Mouse (Mus musculus) lung, postnatal 10 days (tissue): Measurements from ENCODE around the gene Gm11985.
"Not testable (repeated sequence)": the region's sequence is repeated elsewhere in the genome, so short reads cannot be mapped to it uniquely, and the experiment has no call there.

Source experiments
- DNase-seq: peaks from one replicate; pipeline ENCODE4 v3.0.0; 2021

The Gm11985 gene

GRCm38 (mm10) chr11:7188469-7188868, at the start of gene Gm11985:
Gene Gm11985, minus strand, starts transcription at chr11:7188569.
- no peak for DNase-seq

DNA sequence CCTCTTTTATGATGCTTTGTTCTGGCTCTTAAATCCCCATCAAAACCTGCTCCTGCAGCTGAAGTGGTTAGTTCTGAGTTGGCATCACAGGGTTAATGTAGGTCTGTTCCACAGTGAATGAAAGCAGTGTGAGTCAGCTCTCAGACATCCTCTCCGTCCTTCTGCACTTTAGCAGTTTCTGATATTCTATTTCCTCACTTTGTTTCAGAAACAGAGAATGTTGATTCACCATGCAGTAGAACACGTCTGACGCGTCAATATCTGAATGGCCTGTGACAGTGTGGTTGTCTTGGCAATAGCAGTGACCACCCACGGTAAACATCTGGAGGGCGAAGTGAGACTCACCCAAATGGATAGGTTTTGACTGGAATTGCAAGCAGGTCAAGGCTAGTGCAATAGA, 49.3 kb upstream of the Gm11985 start:
- no peak for DNase-seq

DNA sequence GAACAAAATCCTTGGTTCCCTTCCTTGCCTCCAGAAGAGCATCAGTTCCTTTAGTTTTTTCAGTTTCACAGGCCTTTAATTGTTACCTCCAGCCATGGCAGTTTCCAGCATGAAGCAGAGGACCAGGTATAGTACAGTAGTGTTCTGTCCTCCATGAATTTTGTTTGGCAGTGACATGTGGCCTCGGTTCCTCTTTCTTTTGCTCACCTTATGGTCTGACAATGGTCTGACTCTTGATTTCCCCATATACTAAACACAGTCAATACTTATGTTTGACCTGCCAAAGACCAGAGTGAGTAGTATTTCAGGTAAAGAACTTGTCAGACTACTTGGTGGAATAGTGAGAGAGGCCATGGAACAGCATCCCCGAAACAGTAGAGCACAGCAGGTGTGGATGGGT, 48.4 kb upstream of the Gm11985 start:
- no peak for DNase-seq

GRCm38 (mm10) chr11:7234981-7235609, 46.7 kb upstream of the Gm11985 start:
- DNase-seq: no peak

- no peak for DNase-seq
These were observed 46.1 kb upstream of the Gm11985 start for GRCm38 (mm10) chr11:7234436-7234835.

GRCm38 (mm10) chr11:7233333-7233732, 45.0 kb upstream of the Gm11985 start:
- no peak for DNase-seq

DNA sequence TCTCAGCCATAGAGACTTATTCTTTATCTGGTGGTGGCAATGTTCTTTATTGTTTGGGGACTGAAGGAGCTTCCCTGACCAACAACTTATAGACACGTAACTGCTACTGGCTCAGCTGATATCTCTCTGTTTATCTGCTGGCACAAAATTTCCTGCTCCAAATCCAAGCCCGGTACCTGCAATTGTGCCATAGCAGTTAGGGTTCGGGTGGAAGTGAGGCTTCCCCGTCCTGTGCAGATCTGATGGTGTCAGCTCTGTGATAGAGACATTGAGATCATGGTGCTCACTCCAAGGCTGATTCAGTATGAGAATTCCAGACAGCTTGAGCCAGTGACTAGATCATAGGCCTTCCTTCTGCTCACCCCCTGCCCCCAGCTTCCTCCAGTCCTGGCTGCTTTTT, 43.6 kb upstream of the Gm11985 start:
- no peak for DNase-seq

DNA sequence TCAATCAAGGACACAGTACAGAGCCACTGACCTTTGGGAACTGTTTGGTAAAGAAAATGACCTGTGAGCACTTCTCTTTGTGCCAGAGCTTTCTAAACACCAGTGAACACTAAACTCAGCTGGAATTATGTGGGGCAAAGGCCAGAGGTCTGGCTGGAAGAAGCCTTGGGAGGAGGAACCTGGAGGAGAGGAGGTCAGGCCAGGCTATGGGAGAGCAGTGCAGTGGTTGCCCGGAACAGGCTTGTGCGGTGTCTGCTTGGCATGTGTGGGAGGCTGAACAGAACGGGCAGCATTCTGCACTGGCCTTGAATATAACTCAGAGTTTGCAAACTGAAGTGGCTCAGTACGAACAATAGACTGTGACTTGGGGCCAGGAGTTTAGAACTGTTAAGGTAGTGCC, 41.6 kb upstream of the Gm11985 start:
- no peak for DNase-seq

- DNase-seq: no peak
These were observed 39.7 kb upstream of the Gm11985 start for GRCm38 (mm10) chr11:7228107-7228506.

DNA sequence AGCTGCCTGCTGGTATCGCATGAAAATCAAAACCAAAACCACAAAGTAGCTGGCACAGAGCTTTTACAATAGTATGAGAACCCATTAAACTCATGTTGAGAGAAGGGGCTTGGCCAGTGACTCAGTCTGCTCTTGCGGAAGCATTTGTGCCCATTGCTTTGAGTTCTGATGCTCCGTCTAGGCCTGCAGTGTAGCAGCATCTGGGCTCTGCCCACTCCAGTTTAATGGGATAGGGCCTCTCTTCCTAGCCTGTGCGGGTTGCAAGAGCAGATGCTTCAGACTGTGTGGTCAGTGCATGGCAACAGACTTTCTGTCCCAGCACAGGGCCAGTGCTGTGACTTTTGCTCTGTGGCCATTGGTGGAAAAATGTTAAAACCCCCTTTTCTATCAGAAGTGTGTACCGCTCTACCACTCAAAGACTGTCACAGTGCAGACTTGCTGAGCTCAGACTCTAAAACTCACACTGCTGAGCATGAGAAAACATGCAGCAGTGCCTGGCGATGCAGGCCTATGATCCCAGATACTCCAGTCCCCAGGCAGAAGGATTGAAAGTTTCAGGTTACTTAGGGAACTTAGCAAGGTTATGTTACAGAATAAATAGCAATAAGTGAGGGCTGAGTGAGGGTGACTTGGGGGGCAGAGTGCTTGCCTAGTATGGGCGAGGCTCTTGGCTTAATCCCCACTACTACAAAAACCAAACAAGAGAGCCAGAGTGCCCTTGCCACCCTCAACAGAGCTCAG, 38.6 kb upstream of the Gm11985 start:
- no peak for DNase-seq

- no peak for DNase-seq
These were observed 37.8 kb upstream of the Gm11985 start for GRCm38 (mm10) chr11:7226200-7226599.

DNA sequence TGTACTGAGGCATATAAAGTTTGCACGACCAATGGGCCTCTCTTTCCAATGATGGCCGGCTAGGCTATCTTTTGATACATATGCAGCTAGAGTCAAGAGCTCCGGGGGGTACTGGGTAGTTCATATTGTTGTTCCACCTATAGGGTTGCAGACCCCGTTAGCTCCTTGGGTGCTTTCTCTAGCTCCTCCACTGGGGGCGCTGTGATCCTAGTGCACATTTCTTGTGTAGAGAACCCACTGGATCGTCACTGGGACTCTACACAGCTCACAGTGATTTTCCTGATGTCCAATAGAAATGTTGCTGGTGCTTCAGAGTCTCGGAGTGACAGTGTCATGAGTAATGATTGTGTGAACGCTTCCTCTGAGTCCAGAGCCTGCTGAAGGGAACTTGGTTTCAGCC, 33.5 kb upstream of the Gm11985 start:
- not testable (repeated sequence) for DNase-seq

- DNase-seq: peak; percentile 77
These were observed 27.3 kb upstream of the Gm11985 start for GRCm38 (mm10) chr11:7215703-7216102.

GRCm38 (mm10) chr11:7214761-7215160, 26.4 kb upstream of the Gm11985 start:
- DNase-seq: peak; percentile 66

DNA sequence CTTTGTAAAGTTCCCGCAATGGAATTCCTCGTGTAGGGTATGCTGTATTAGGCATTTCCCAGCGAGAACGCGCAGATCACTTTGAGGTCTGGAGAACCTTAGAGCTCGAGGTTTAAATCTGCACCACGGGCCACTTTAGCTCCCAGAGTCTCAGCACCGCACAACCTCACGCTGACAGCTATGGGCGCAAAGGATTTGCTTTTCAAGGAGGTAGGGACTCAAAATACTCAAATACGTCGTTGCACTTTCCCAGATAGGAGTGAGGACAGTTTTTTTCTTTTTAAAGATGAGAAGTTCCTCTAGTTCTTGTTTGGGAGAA, 25.9 kb upstream of the Gm11985 start:
- DNase-seq: no peak

DNA sequence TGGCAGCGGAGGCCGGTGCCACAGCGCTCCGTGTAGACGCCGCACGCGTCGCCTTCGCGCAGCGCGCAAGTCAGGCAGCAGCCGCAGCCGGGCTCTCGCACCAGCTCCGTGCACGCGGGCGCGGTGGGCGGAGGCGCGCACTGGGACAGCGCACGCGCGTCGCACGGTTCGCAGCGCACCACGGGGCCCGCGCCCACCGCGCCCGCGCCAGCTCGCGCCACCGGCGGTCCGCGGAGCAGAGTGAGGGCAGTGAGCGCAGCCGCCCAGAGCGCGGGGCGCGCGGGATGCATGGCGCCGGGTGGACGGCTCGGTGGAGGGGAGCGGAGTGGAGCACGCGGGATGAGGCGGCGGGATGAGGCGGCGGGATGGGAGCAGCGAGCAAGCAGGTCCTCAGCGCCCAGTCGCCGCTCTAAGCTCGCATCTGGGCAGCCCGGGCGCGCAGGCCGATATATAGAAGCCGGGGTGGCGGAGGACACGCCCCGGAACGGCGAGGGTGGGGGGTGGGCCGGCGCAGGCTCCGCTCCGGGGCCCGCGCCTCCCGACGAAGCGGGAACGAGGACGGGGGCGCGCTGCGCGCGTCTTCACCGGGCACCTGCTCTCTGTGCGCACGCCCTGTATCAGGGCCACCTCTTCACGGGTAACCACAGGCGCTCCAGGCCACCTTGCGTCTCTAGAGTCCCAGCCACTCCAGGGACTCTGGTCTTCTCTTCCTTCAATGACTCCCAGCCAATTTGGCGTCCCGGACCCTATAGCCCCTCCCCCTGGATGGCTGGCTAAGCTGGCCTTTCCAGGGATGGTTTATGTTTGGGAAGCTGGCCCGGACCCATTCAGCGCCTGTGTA, 25.4 kb upstream of the Gm11985 start, which contains the start of gene Igfbp3:
Gene Igfbp3, minus strand, starts transcription at position 423 of the 841 bp plus-strand sequence.
- peak; percentile 48 for DNase-seq

DNA sequence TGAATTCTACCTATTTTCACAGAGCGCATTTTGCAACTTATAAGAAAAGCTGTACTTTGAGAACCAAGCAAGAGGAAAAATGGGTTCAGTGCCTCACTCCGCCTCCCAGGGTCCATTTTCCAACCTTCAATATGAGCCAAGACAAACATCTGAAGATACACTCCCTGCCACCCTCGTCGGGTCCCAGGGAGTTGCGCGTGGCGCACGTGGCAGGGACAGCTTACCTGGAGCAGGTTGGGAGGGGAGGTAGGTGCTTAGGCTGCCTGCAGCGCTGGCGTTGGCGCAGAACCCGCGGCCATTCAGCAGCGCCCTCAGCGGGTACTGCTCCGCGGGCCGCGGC, 24.8 kb upstream of the Gm11985 start:
- no peak for DNase-seq

GRCm38 (mm10) chr11:7212126-7212798, 23.9 kb upstream of the Gm11985 start:
- no peak for DNase-seq

GRCm38 (mm10) chr11:7211211-7211610, 22.8 kb upstream of the Gm11985 start:
- peak; percentile 22 for DNase-seq

DNA sequence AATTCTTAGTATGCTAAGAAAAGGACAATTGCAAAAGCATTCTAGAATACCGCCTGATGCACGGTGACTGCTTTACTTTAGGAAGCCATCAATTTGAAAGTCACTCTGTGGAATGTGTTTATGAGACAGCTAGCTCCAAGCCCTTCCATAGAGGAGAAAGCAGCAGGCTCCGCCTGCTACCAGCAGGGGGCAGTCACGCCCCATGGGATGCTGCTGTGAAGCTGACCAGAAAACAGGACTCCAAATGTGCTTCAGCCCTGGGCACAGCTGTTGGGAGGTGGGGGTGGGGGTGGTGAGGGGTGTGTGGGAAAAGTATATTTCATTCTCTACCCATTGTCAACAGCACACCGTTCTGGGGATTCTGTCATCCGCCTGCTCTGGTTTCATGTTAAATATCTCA, 22.0 kb upstream of the Gm11985 start:
- DNase-seq: peak; percentile 83

DNA sequence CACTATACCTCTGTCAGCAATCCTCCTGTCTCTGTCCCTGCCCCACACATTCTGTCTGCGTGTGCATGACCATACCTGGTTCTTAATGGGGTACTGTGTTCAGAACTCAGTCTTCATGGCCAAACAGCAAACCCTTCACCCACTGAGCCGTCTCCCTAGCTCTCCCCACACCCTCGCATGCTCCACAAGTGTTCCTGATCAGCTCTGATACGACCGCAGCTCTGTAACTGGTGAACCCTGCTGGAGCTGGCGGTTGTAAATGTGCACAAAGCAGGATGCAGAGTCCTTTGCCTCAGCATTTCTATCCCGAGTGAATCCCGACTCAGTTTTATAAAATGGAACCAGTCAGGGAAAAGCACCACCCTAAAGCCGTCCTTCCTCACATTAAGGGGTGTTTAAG, 15.5 kb upstream of the Gm11985 start:
- no peak for DNase-seq

DNA sequence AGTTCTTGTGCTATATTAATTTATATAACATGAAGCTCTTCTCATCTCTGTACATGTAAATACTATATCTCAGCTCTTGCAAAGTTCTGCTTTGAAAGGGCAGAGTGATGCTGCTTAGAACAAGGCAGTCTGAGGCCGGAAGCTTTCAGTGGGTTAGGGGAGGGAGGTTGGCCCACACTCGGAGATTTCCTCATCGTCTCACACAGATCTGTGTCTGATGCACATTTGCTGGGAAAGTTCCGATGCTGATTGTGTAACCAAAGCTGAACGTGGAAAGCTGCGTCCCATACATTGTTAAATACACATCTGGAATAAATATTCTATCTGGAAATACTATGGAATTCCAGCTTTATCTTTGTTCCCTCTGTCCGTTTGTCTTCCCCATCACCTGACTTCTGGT, 13.8 kb upstream of the Gm11985 start:
- DNase-seq: no peak

GRCm38 (mm10) chr11:7200393-7200783, 12.0 kb upstream of the Gm11985 start:
- no peak for DNase-seq
